Mouse (Mus musculus): ENCODE measurements around the gene Pigm.

Pigm gene

GRCm38 (mm10) chr1:172349916-172350812 lies 26.2 kb upstream of the Pigm start:
- in situ Hi-C loops (cut with MboI; ENCODE audit: low sequenced_read_pairs): no loop called here

DNA sequence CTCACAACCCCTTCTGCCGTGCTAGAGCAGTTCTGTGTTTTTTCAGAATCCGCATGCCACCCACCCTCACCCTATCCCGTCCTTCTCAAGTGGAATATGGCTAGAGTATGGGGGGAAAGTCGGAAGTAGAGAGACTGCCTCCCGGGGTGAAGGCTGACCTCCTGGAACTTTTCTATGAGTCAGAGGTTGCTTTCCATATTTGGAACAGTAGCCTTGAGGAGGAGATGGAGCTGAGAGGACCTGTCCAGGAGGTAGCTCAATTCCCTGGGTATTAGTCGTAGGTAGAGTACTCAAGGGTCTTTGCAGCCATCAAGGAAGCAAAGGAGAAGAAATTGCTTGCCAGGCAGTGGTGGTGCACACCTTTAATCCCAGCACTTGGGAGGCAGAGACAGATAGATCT lies 24.3 kb upstream of the Pigm start:
- in situ Hi-C loops (cut with MboI; ENCODE audit: low sequenced_read_pairs): no loop called here

DNA sequence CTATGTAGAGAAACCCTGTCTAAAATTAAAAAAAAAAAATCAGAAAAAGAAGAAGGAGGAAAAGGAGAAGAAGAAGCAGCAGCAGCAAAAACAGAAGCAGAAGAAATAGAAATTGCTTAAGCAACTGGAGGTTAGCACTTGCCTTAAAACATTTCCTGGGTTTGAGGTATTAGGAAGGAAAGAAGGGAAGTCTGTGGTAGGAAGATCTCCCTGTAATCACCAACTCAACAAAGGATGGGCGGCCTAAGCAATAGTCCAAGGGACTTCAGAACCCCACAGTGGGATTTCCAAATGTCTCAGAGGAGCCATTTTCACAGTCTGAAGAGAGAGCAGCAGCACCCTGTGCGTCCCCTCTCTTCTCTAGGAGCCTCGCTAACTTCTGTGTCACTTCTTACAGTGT lies 23.9 kb upstream of the Pigm start:
- in situ Hi-C loops (cut with MboI; ENCODE audit: low sequenced_read_pairs): no loop called here

DNA sequence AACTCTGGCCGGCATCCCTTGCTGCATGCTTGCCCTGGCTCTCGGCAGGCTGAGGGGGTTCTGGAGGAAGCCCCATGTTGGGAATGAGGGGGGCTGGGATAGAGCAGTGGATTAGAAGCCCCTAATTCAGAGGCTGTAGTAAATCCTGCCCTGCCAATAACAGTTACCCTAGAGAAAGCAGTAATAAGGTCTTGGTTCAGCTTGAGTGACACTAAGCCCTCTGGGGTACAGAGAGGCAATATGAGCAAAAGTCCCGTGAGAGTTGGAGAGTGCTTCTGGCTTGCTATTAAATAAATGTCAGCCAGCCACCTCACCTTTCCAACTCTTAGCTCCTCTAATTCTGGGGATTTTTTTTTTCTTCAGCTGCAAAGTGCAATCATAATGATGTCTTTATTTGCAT lies 21.0 kb upstream of the Pigm start:
- in situ Hi-C loops (cut with MboI; ENCODE audit: low sequenced_read_pairs): no loop called here

DNA sequence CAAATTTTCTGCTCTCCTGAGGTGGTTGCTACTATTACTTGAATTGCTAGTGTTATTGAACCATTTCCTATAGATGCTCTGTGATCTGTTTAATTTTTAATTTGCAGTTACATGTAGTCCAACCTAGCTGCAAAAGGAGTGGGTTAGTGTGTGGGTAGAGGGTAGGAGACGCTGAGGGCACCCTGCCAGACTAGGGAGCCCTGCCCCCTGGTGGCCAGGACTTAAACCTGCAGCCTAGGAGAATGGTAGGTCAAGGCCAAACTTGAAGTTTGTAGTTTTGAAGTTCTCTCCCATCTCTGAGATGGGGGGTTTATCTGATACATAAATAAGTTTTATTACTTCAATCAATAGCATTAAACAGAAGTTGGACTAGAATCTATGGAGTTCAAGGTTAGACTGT lies 18.8 kb upstream of the Pigm start:
- in situ Hi-C loops (cut with MboI; ENCODE audit: low sequenced_read_pairs): no loop called here

DNA sequence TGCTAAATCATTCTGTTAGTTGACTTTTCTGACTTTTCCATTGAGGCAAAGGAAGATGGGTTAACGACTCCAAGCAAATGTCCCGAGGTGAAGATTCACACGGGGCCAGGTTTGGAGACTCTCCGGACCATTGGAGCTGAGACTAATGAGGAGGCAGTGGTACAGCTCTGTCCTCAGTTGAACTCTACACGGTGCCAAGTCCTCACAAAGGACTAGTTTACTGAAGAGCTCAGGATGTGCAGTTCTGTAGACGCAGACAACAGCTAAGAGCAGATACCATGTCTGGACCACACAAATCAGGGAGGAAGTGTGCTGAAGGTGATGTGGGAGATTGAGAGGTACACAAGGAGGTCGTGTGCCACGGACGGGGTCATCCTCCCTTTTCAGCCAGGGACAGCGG lies 18.0 kb upstream of the Pigm start:
- in situ Hi-C loops (cut with MboI; ENCODE audit: low sequenced_read_pairs): no loop called here

GRCm38 (mm10) chr1:172364684-172365083 lies 11.7 kb upstream of the Pigm start:
- in situ Hi-C loops (cut with MboI; ENCODE audit: low sequenced_read_pairs): no loop called here

GRCm38 (mm10) chr1:172368768-172369418 lies 7.5 kb upstream of the Pigm start:
- in situ Hi-C loops (cut with MboI; ENCODE audit: low sequenced_read_pairs): no loop called here

- in situ Hi-C loops (cut with MboI; ENCODE audit: low sequenced_read_pairs): no loop called here
Observed at GRCm38 (mm10) chr1:172376758-172377458, 562 bp downstream of the Pigm start.

GRCm38 (mm10) chr1:172380066-172380465 lies 3.7 kb downstream of the Pigm start:
- in situ Hi-C loops (cut with MboI; ENCODE audit: low sequenced_read_pairs): no loop called here

GRCm38 (mm10) chr1:172382090-172382489 lies 5.7 kb downstream of the Pigm start:
- in situ Hi-C loops (cut with MboI; ENCODE audit: low sequenced_read_pairs): no loop called here

DNA sequence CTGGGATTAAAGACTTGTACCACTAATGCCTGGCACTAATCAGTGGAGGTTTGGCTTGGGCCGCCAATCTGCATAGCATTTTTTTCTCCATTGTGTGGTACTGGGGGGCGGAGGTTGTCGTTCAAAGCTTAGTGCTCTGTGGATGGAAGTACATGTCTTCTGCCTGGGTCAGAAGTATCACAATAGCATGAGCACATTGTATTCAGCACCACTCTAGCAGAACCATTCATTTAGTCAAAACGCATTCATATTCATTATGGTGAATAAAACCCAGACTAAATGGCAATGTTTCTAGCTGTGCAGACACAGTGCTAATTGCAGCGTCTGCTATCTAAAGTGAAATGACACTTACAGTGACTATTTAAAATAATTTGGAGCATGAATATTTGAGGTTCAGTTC lies 10.9 kb downstream of the Pigm start:
- in situ Hi-C loops (cut with MboI; ENCODE audit: low sequenced_read_pairs): no loop called here

DNA sequence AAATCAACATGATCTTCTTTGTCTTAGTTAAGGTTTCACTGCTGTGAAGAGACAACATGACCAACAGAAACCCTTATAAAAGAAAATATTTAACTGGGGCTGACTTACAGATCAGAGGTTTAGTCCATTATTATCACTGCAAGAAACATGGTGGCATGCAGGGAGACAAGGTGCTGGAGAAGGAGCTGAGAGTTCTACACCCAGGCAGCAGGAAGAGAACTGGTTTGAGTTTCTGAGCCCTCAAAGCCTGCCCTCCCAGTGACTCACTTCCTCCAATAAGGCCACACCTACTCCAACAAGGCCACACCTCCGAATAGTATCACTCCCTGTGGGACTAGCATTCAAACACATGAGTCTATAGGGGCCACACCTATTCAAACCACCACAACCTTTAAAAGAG lies 14.4 kb downstream of the Pigm start:
- in situ Hi-C loops (cut with MboI; ENCODE audit: low sequenced_read_pairs): no loop called here

GRCm38 (mm10) chr1:172391807-172392581 lies 15.6 kb downstream of the Pigm start:
- in situ Hi-C loops (cut with MboI; ENCODE audit: low sequenced_read_pairs): no loop called here

DNA sequence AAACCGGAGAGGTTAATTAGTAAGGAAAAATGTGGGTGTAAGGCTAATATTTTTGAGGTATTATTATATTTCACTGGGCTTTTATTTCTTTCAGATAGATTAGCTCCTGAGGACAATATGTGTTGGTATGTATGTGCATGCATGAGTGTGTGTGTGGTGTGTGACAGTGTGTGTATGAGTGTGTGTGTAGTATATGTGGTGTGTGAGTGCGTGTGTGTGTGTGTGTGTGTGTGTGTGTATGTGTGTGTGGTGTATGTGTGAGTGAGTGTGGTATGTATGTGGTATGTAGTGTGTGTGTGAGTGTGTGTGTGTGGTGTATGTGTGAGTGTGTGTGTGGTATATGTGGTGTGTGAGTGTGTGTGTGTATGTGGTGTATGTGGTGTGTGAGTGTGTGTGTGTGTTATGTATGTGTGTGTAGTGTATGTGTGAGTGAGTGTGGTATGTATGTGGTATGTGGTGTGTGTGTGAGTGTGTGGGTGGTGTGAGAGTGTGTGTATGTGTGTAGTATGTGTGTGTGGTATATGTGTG lies 16.4 kb downstream of the Pigm start:
- in situ Hi-C loops (cut with MboI; ENCODE audit: low sequenced_read_pairs): no loop called here

DNA sequence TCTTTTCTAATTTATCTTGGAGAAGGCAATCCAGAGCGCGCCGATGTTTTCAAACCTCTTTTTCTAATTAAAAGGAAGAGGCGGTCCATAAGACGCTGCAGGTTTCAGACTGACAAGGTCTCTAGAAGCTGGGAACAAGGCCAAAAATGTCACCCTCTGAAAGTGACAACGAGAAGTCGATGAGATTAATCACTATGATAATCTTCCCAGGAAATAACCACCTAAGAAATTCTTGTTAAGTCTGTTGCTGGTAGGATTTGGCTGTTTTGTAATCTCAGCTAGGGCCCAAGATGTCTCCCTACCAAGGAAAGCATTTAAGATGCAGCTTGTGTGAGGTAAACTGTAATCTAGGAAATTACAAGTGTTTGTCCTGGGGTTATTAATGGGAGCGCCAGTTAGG lies 17.4 kb downstream of the Pigm start:
- in situ Hi-C loops (cut with MboI; ENCODE audit: low sequenced_read_pairs): no loop called here

- in situ Hi-C loops (cut with MboI; ENCODE audit: low sequenced_read_pairs): no loop called here
Observed at GRCm38 (mm10) chr1:172396996-172397752, 20.8 kb downstream of the Pigm start.

DNA sequence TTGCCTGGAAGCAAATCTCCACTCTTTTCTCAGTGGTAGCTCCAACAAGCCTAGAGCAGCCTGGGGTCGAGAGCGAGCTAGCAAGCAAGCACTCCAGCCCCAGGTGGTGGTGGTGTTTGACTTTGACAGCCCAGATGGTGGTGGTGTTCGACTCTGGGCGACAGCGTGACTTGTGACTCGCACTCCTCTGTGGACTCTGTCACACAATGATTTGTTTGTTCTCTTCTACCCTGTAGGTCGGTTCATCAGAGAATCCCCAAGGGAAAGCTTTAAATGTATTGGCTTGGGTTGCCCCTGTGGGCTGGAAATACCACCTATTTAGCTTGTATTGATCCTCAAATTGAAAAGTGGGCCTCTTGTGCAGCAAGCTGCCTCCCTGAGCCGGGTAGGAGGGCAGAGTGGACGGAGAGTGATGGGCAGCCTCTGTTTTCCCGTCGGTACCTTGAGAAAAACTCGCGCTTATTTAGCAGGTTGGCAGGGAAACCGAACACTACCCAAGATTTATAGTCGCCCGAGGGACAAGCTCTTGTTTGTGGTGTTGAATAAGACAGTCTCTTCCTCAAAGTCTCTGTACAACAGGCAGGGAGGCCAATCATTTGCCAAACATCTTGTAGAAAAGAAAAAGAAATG lies 29.8 kb downstream of the Pigm start:
- in situ Hi-C loops (cut with MboI; ENCODE audit: low sequenced_read_pairs): loop anchor here (25.0 kb wide), 2 partner anchors 231 to 981 kb away; partner anchors contain the start of gene Dusp23

DNA sequence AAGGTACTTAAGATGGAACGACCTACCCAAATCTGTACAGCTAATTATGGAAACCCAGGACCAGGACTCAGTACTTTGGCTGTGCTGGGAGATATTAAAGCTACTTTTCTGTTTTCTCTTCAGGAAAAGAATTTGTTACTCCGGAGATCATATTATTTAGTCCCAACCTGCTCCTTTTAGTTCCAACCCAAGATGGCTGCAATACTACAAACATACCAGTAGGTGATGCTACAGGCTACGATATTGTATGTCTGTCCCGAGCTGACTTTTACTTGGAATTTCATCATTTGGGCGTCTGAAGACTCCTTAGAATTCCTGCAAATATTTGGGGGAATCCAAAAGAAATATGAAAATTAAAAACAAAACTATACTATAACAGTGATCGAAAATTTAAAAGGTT lies 32.6 kb downstream of the Pigm start:
- in situ Hi-C loops (cut with MboI; ENCODE audit: low sequenced_read_pairs): loop anchor here (25.0 kb wide), 2 partner anchors 228 to 978 kb away; partner anchors contain the start of gene Dusp23
